Mouse (Mus musculus): Measurements from ENCODE around the gene Mical2. TPM values are rescaled to one million over a fixed set of nuclear protein-coding genes. Genes with fewer than 3 reads are reported as not detected.

The Mical2 gene
- polyA plus RNA-seq, 1 experiment from 2014 or later, result 1.2 TPM

DNA sequence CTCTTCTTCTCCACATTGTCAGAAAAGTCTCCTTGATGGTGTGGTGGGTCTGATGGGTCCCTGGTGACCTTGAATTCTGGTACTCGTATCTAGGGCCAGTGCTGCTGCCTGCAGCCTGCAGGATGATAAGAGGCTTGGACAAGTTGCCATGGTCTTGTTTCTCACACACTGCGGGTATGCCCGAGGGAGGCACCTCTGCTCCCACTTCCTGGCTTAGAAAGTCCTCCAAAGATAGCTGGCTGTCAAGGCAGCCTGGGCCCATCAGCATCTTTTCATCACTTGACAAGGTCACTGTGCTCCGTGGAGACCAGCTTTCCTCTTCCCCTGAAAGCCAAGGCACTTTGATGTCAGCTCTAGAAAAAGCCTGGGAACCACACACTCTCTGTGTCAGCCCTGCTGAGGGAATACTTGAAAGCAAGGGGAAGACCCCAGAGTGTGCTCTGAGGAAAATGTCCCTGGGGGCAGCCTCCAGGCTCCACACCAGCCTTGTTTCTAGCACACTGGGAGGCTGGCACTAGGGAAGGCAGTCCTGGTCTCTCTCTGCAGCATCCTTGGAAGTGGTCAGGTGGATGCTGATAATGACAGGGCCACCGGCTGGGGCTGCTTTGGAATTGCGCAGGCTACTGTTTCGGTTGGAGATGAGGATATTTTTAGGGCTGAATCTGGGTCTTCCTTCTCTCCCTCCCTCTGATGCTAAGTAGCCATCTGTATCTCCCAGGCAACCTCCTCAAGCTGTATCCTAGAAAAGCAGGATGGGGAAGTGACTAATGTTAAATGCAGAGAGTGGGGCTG, 2.7 kb upstream of the Mical2 start:
- 72% methylated on average over 7 of the region's 7 CpGs for WGBS
- Histone ChIP-seq H3K27me3 (ENCODE audit: control insufficient read depth, insufficient read depth, low read length) (peaks cover 24% of the 10 kb centered on the region), H3K36me3 (ENCODE audit: control insufficient read depth, insufficient read depth, low read length) (no peaks in the 10 kb centered on the region)

DNA sequence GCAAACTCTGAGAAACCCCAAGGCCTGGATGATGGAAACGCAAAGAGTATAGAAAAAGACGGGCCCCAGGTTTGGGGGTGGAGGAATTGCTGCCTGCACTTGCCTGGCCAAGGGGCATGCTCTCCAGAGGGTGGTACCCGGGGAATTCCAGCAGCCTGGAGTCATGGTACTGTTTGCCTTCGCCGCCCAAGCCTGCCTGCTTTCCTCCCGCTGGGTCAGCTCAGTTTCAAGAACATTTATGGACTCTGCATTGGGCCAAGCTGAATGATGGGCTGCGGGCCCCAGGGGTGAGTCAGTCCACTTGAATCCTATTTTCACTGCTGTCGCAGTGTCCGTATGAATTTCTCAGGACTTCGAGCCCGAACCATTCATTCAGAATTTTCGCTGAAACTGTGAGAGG, 802 bp upstream of the Mical2 start:
- ATAC-seq (ENCODE audit: low FRiP score) (no peak), DNase-seq (ENCODE audit: low spot score, missing footprints) (peak; percentile 85)
- H3K27ac ChIP-seq (ENCODE audit: low read depth, low read length), result no peak overlapping the region
- no peak overlapping the region for H3K4me3 ChIP-seq (ENCODE audit: low read depth, low read length)
- H3K9ac ChIP-seq (ENCODE audit: low read length), result no peak overlapping the region
- 73% methylated on average over 12 of the region's 12 CpGs for WGBS
- peaks cover 24% of the 10 kb centered on the region for H3K27me3 ChIP-seq (ENCODE audit: control insufficient read depth, insufficient read depth, low read length)
- H3K4me2 ChIP-seq, result no peak overlapping the region
- H3K4me1 ChIP-seq (ENCODE audit: control insufficient read depth, insufficient read depth, low read length), result peaks cover 9% of the 10 kb centered on the region
- H3K9me3 ChIP-seq (ENCODE audit: control insufficient read depth, low read length), result no peaks in the 10 kb centered on the region
- no peaks in the 10 kb centered on the region for H3K36me3 ChIP-seq (ENCODE audit: control insufficient read depth, insufficient read depth, low read length)

More for the DNA sequence above, 2.7 kb upstream of the Mical2 start:
- Histone ChIP-seq H3K4me3 (ENCODE audit: low read depth, low read length) (no peak overlapping the region), H3K9ac (ENCODE audit: low read length) (no peak overlapping the region), H3K4me2 (no peak overlapping the region), H3K4me1 (ENCODE audit: control insufficient read depth, insufficient read depth, low read length) (peaks cover 9% of the 10 kb centered on the region), H3K27ac (ENCODE audit: low read depth, low read length) (no peak overlapping the region), H3K9me3 (ENCODE audit: control insufficient read depth, low read length) (no peaks in the 10 kb centered on the region)
- ATAC-seq (ENCODE audit: low FRiP score), result no peak
- no peak for DNase-seq (ENCODE audit: low spot score, missing footprints)

DNA sequence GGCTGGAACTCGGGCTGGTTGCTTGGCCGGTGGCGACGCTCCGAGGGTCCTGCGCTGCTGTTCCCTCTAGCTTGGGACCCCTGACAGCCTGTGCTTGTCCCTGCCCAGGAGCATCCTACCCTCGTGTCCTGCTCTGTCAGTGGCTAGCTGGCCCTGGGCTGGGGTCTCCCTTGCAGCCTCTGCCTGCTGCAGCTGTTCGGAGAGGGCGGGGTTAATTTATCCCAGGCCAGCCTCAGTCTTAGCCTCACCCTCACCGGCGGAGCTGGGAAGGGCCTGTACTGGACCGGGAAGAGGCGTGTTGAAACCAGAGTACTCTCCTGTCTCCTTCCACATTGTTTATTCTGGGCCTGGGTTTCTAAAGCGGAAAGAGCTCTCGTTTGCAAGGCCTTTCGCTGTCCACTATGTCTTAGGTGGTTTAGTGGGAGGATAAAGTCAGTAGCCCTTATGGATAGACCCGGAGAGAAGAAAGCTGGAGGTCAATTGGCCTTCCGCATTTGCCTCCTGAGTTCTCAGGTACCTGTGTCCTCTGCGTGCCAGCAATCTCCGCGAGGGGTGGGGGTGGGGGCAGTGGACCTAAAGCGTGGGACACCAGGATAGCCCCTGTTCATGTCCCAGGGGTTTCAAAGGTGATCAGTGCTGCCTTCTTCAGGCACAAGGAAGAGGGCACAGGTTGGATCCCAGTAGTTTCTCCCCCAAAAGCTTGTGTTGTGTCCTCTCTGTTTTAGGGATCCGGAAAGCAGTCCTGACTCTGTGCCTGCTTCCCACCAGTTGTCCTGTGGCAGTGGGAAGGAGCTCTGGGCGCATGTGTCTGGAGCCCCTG, 1.0 kb downstream of the Mical2 start:
- Histone ChIP-seq H3K4me2 (peak overlapping the region; percentile 95), H3K9ac (ENCODE audit: low read length) (no peak overlapping the region), H3K9me3 (ENCODE audit: control insufficient read depth, low read length) (no peaks in the 10 kb centered on the region), H3K4me3 (ENCODE audit: low read depth, low read length) (peak overlapping the region; percentile 55), H3K4me1 (ENCODE audit: control insufficient read depth, insufficient read depth, low read length) (peaks cover 9% of the 10 kb centered on the region), H3K36me3 (ENCODE audit: control insufficient read depth, insufficient read depth, low read length) (no peaks in the 10 kb centered on the region), H3K27me3 (ENCODE audit: control insufficient read depth, insufficient read depth, low read length) (peaks cover 24% of the 10 kb centered on the region), H3K27ac (ENCODE audit: low read depth, low read length) (no peak overlapping the region)
- ATAC-seq (ENCODE audit: low FRiP score) (peak; percentile 34), DNase-seq (ENCODE audit: low spot score, missing footprints) (peak; percentile 94)
- WGBS, result 3% methylated on average over 24 of the region's 24 CpGs

DNA sequence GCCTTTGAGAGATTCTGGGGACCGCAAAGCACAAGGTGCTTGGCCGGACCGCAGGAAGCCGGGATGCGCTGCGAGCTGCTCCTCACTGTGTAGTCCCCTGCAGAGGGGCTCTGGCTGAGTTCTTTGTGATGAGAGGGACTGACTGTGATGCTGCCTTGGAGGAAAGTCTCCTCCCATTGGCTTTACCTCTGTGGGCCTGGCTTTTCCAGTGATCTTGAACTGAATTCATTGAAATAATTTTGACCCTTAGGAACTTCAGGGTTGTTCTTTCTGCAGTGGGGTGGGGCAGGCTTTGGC, 1.6 kb downstream of the Mical2 start:
- ATAC-seq (ENCODE audit: low FRiP score) (no peak), DNase-seq (ENCODE audit: low spot score, missing footprints) (no peak)
- peaks cover 24% of the 10 kb centered on the region for H3K27me3 ChIP-seq (ENCODE audit: control insufficient read depth, insufficient read depth, low read length)
- no peak overlapping the region for H3K4me3 ChIP-seq (ENCODE audit: low read depth, low read length)
- no peak overlapping the region for H3K9ac ChIP-seq (ENCODE audit: low read length)
- H3K9me3 ChIP-seq (ENCODE audit: control insufficient read depth, low read length), result no peaks in the 10 kb centered on the region
- H3K36me3 ChIP-seq (ENCODE audit: control insufficient read depth, insufficient read depth, low read length), result no peaks in the 10 kb centered on the region
- no peak overlapping the region; the same call in 1 of the 2 replicates for H3K4me2 ChIP-seq
- H3K4me1 ChIP-seq (ENCODE audit: control insufficient read depth, insufficient read depth, low read length), result peaks cover 9% of the 10 kb centered on the region
- WGBS, result 12% methylated on average over 6 of the region's 6 CpGs
- H3K27ac ChIP-seq (ENCODE audit: low read depth, low read length), result no peak overlapping the region

DNA sequence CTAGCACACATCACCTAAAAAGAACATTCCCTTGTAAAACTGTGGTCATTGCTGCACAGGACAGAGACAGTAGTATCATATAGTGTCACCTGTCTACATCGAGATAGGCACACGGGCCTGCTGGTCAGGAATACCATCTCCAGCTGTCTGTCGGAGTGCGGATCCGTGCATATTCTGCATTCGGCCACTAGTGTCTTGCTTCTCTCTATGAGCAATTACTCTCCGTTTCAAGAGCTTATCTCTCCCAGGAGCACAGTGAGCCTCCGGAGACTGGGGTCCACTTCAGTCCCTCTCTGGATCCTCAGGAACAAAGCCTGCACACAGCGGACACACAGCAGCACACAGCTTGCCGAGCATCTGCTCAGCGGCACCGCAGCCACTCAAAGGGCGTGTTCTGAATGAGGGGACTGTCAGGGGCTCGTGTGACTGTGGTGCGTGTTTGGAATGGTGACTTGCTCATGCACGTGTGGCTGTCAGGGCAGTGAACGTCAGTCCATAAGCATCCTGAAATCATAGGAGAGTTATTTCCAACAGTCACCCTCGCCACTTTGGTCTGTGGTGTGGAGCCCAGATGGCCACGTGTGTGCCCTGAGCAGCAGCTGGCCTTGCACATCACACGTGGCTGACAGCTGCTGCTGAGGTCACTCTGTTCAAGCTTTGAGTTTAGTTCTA, 3.3 kb downstream of the Mical2 start:
- no peak overlapping the region for H3K27ac ChIP-seq (ENCODE audit: low read depth, low read length)
- ATAC-seq (ENCODE audit: low FRiP score) (no peak), DNase-seq (ENCODE audit: low spot score, missing footprints) (peak; percentile 88)
- H3K4me2 ChIP-seq, result no peak overlapping the region
- H3K4me1 ChIP-seq (ENCODE audit: control insufficient read depth, insufficient read depth, low read length), result peaks cover 17% of the 10 kb centered on the region
- no peaks in the 10 kb centered on the region for H3K36me3 ChIP-seq (ENCODE audit: control insufficient read depth, insufficient read depth, low read length)
- WGBS, result 77% methylated on average over 20 of the region's 20 CpGs
- H3K27me3 ChIP-seq (ENCODE audit: control insufficient read depth, insufficient read depth, low read length), result peaks cover 21% of the 10 kb centered on the region
- H3K9me3 ChIP-seq (ENCODE audit: control insufficient read depth, low read length), result no peaks in the 10 kb centered on the region
- no peak overlapping the region for H3K4me3 ChIP-seq (ENCODE audit: low read depth, low read length)
- H3K9ac ChIP-seq (ENCODE audit: low read length), result no peak overlapping the region

DNA sequence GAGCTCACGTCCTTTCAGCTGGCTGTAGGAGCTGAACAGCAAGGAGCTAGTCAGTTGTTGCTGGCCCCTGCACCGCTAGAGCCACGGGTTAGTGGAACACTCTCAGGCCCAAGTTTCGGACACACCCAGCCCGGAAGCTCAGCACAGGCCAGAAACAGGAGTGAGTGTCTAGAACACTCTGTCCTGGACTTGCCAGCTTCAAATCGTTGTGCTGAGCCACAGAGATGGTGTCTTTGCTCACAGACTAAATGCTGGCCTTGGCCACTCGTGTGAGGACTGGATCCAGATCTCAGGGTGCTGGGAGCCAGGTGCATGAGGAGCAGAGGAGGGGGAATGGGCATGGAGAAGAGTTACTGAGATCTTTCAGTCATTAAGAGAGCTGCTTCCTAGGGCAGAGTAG, 6.1 kb downstream of the Mical2 start:
- H3K4me1 ChIP-seq (ENCODE audit: control insufficient read depth, insufficient read depth, low read length), result peaks cover 8% of the 10 kb centered on the region
- H3K27ac ChIP-seq (ENCODE audit: low read depth, low read length), result no peak overlapping the region
- peaks cover 12% of the 10 kb centered on the region for H3K27me3 ChIP-seq (ENCODE audit: control insufficient read depth, insufficient read depth, low read length)
- H3K9ac ChIP-seq (ENCODE audit: low read length), result no peak overlapping the region
- H3K9me3 ChIP-seq (ENCODE audit: control insufficient read depth, low read length), result no peaks in the 10 kb centered on the region
- no peak overlapping the region for H3K4me3 ChIP-seq (ENCODE audit: low read depth, low read length)
- no peak for ATAC-seq (ENCODE audit: low FRiP score)
- H3K36me3 ChIP-seq (ENCODE audit: control insufficient read depth, insufficient read depth, low read length), result no peaks in the 10 kb centered on the region
- no peak overlapping the region for H3K4me2 ChIP-seq
- no peak for DNase-seq (ENCODE audit: low spot score, missing footprints)
- WGBS, result 85% methylated on average over 7 of the region's 7 CpGs

DNA sequence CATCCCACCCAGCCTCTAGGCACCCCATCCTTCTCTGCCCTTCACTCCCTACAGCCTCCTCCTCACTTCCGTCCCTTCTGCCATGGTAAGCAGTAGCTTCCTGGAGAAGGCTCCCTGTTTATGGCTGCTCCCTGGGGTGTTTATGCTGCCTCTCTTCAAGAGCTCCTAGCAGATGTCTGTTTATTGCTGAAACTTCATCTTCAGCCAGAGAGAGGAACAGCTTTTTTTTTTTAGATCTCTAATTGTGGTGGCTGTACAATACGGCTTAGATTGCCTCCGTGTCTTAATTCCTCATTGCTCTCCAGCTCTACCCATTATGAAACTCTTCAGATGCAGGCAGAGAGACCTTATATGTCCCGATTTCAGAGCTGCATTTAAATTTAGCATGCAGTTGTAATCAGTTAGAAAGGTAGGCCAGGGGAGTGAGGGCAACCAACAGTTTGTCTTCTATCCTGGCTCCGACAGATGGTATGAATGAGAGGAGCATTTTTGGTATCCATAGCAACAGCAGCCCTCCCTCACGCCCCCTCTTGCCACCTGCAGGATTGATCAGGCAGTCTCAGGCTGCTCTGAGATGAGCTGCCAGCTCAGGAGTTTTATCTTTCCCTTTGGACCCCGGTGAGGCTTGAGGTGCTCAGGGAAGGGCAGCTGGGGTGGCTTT, 7.8 kb downstream of the Mical2 start:
- H3K27ac ChIP-seq (ENCODE audit: low read depth, low read length), result no peak overlapping the region
- peak; percentile 59; the same call in 1 of the 2 replicates for ATAC-seq (ENCODE audit: low FRiP score)

DNA sequence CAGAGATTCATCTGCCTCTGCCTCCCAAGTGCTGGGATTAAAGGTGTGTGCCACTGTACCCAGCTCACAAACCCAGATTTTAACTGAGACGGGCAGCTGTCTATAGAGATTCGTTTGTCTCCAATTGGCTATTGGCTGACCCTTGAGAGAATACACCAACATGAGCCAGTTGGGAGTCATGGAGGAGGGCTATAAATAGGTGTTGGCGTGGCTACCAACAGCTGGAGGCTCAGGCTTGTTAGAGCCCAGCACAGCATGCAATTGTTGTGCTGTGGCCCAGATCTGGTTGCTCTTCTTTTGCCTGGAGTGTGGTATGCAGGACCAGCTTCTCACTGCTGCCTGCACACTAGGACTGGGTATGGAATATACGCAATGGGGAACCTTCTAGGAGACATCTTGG, 8.8 kb downstream of the Mical2 start:
- H3K4me3 ChIP-seq (ENCODE audit: low read depth, low read length), result no peak overlapping the region
- no peak for DNase-seq (ENCODE audit: low spot score, missing footprints)
- no peaks in the 10 kb centered on the region; the same call in 1 of the 2 replicates for H3K27me3 ChIP-seq (ENCODE audit: control insufficient read depth, insufficient read depth, low read length)
- no peaks in the 10 kb centered on the region for H3K36me3 ChIP-seq (ENCODE audit: control insufficient read depth, insufficient read depth, low read length)
- H3K9me3 ChIP-seq (ENCODE audit: control insufficient read depth, low read length), result no peaks in the 10 kb centered on the region
- WGBS, result 71% methylated on average over 4 of the region's 4 CpGs
- no peak overlapping the region for H3K27ac ChIP-seq (ENCODE audit: low read depth, low read length)
- no peak overlapping the region for H3K9ac ChIP-seq (ENCODE audit: low read length)
- ATAC-seq (ENCODE audit: low FRiP score), result no peak
- peaks cover 8% of the 10 kb centered on the region for H3K4me1 ChIP-seq (ENCODE audit: control insufficient read depth, insufficient read depth, low read length)
- no peak overlapping the region for H3K4me2 ChIP-seq

More for the DNA sequence above, 7.8 kb downstream of the Mical2 start:
- Histone ChIP-seq H3K27me3 (ENCODE audit: control insufficient read depth, insufficient read depth, low read length) (no peaks in the 10 kb centered on the region; the same call in 1 of the 2 replicates), H3K9me3 (ENCODE audit: control insufficient read depth, low read length) (no peaks in the 10 kb centered on the region), H3K4me2 (no peak overlapping the region), H3K4me3 (ENCODE audit: low read depth, low read length) (no peak overlapping the region), H3K4me1 (ENCODE audit: control insufficient read depth, insufficient read depth, low read length) (peaks cover 8% of the 10 kb centered on the region), H3K9ac (ENCODE audit: low read length) (no peak overlapping the region), H3K36me3 (ENCODE audit: control insufficient read depth, insufficient read depth, low read length) (no peaks in the 10 kb centered on the region)
- 35% methylated on average over 7 of the region's 7 CpGs for WGBS
- peak; percentile 85 for DNase-seq (ENCODE audit: low spot score, missing footprints)

Data from midbrain, embryonic 11.5 days (tissue).